Mouse (Mus musculus) liver, adult 2 months (tissue): ENCODE measurements around the gene Abcg2. TPM values are rescaled to one million over a fixed set of nuclear protein-coding genes. Genes with fewer than 3 reads are reported as not detected.

Experiments used
- DNase-seq: peaks from one replicate; pipeline ENCODE4 v3.0.0-alpha.2; 2011; ENCODE audit warnings: low read depth, low spot score; ENCODE audit errors: extremely low read depth
- H3K27ac ChIP-seq: fragments of 200-500 bp; replicated peaks from 2 replicates; pipeline ENCODE4 v1.5.1; 2012; ENCODE audit warnings: low read depth, mild to moderate bottlenecking, control low read depth, inconsistent platforms, low read length; ENCODE audit not compliant: insufficient read depth
- H3K27me3 ChIP-seq: fragments of 200-500 bp; 2 replicates; pipeline ENCODE4 v1.6.1; 2012; ENCODE audit warnings: mild to moderate bottlenecking, moderate library complexity, low read length, inconsistent platforms; ENCODE audit not compliant: control insufficient read depth, insufficient read depth
- H3K36me3 ChIP-seq: fragments of 200-500 bp; 2 replicates; pipeline ENCODE4 v1.6.1; 2012; ENCODE audit warnings: low read length, inconsistent platforms; ENCODE audit not compliant: control insufficient read depth, insufficient read depth
- H3K4me1 ChIP-seq: fragments of 200-500 bp; 2 replicates; pipeline ENCODE4 v1.6.1; 2011; ENCODE audit warnings: low read length; ENCODE audit not compliant: control insufficient read depth, insufficient read depth
- H3K4me3 ChIP-seq: fragments of 200-500 bp; 2 replicates; pipeline ENCODE4 v1.5.1; 2011; ENCODE audit warnings: low read depth, mild to moderate bottlenecking, control low read depth, low read length, moderate library complexity; ENCODE audit not compliant: insufficient read depth
- H3K79me2 ChIP-seq: fragments of 200-500 bp; 2 replicates; pipeline ENCODE4 v1.6.1; 2012; ENCODE audit warnings: inconsistent platforms, mild to moderate bottlenecking, low read length, moderate library complexity; ENCODE audit not compliant: control insufficient read depth, insufficient read depth
- H3K9ac ChIP-seq: fragments of 200-500 bp; 2 replicates; pipeline ENCODE4 v1.6.1; 2012; ENCODE audit warnings: low read depth, mild to moderate bottlenecking, control low read depth, inconsistent platforms, low read length
- CTCF ChIP-seq: fragments of 200-500 bp; IDR thresholded peaks from 2 replicates; pipeline ENCODE4 v1.5.1; 2011; ENCODE audit warnings: low read depth, low read length, control low read depth
- POLR2A ChIP-seq: fragments of 200-500 bp; IDR thresholded peaks from 2 replicates; pipeline ENCODE4 v1.6.1; 2011; ENCODE audit warnings: low read length, control low read depth; ENCODE audit not compliant: insufficient read depth; ENCODE audit errors: extremely low read depth
- WGBS: fragments of 180-500 bp; shearing (Covaris S2); methylation state at CpG from one replicate; pipeline ENCODE4 v1.1.7; 2018; 5-methylcytosine and 5-hydroxymethylcytosine counted together
- polyA plus RNA-seq: library from polyadenylated mRNA; depleted of rRNA; stranded (reverse); fragments of >200 nt; gene quantifications from 2 replicates; pipeline ENCODE4 v1.2.3, GENCODE M21; 2012
- total RNA-seq: library from RNA; depleted of rRNA; stranded (reverse); fragments of >200 nt; gene quantifications from 2 replicates; pipeline ENCODE4 v1.2.3, GENCODE M21; 2014

Abcg2 gene
- total and polyA plus RNA-seq, 2 experiments: 14.4 to 74.3 TPM

DNA sequence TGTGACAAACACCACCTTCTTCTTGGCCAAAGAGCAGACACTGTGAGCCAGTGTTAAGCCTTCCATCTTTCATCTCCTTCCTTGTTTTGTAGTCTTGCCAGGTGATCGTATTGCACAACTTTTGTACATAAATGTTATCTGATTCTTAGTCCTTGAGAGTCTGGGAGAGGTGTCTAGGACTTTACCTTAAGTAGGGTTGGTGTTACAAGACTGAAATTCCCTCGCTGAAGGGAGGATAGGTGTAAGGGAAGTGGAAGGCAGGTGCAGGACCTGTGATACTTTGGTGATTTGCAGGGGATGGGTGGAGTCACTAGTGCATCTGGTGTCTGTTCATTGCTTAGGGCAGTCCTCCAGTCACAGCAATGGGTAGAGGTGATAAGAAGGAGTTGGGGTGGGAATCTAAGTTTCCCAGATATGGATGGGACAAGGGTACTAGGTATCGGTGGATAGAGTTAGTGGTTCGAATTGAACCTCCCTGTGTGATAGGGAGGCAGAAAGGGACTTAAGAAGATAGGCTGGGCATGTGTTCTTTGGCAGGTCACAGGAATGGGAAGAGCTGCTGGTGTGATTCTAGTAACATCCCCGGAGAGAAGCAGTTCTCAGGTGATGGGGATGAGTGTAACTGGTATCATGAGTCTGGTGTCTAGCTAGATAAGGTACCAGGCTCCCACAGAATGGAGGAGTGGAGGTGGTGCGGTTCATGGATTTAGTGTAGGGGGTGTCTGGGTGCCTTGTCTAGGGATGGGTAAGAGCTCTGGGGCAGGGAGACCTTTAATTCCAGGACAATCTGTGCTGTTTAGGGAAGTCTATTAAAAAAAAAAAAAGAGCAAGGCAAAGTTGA, 25.8 kb downstream of the Abcg2 start:
- Histone ChIP-seq H3K27ac (no peak overlapping the region), H3K27me3 (no peaks in the 10 kb centered on the region), H3K4me1 (no peaks in the 10 kb centered on the region; the same call in 1 of the 2 replicates), H3K9ac (no peak overlapping the region), H3K79me2 (no peaks in the 10 kb centered on the region), H3K4me3 (no peak overlapping the region), H3K36me3 (no peaks in the 10 kb centered on the region)
- WGBS: 78% methylated on average over 6 of the region's 6 CpGs
- peak; percentile 44 for DNase-seq
- TF ChIP-seq CTCF (no peak), POLR2A (no peak)

DNA sequence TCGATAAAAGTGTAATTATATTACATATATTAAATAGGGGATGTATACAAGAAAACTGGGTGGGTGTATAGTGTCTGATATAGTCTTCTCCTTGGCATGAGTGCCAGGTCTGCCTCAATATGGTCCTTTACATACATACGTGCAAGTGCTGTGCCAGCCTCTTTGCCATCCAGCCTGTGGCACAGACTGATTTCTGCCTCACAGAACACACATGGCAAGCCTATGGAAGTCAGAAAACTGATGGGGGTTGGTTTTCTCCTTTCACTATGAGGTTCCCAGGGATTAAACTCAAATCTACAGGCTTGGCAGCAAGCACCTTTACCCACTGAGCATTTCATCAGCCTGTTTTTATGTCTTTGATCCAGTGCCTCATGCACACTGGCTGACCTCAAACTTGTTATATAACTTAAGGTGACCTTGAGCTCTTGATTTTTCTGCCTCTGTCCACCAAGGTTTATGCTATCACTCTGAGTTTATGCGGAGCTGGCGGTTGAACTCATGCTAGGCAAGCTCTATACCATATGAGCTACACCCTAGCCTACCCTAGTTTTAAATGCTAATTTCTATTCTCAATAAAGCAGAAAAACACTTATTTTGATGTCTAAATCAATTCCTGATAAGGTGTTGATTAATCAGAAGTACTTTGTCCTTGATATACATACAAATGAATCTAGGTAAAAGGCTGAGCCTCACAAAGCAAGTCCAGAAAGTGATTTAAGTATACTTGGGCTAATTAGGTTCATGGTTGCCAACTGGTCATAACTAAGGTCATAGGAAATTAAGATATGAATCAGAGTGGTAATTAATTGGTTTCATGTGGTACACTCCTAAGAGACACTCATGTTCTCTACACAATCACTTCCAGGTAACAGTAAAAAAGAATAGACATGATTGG, 26.7 kb downstream of the Abcg2 start:
- peak; percentile 82 for DNase-seq
- WGBS: 49% methylated on average over 4 of the region's 4 CpGs
- Histone ChIP-seq H3K27ac (no peak overlapping the region), H3K9ac (no peak overlapping the region), H3K27me3 (no peaks in the 10 kb centered on the region), H3K4me1 (no peaks in the 10 kb centered on the region; the same call in 1 of the 2 replicates), H3K79me2 (no peaks in the 10 kb centered on the region), H3K36me3 (no peaks in the 10 kb centered on the region), H3K4me3 (no peak overlapping the region)
- TF ChIP-seq POLR2A (no peak), CTCF (no peak)

DNA sequence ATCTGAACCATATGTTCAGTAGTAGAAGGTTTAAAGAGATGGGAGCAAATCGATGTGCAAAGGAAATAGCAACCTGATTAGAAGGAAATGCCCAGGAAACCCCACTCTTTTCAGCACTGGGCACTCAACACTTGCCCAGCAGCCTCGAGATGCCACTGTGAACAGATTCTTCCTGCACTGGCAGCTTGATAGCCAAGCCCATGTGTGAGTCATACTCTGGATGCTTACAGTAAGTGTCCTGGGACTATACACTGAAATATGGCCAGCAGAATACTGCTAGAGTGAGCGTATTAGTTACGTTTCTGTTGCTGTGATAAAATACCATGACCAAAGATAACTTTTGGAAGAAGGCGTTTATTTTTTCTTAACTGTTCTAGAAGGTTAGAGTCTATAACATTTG, 39.8 kb downstream of the Abcg2 start:
- H3K4me3 ChIP-seq: no peak overlapping the region
- H3K27me3 ChIP-seq: no peaks in the 10 kb centered on the region
- H3K9ac ChIP-seq: no peak overlapping the region
- TF ChIP-seq CTCF (no peak), POLR2A (no peak)
- no peak overlapping the region for H3K27ac ChIP-seq
- WGBS: 83% methylated on average over 5 of the region's 5 CpGs
- no peak for DNase-seq
- no peaks in the 10 kb centered on the region for H3K79me2 ChIP-seq
- H3K36me3 ChIP-seq: no peaks in the 10 kb centered on the region
- H3K4me1 ChIP-seq: peaks cover 2% of the 10 kb centered on the region; the same call in 1 of the 2 replicates

DNA sequence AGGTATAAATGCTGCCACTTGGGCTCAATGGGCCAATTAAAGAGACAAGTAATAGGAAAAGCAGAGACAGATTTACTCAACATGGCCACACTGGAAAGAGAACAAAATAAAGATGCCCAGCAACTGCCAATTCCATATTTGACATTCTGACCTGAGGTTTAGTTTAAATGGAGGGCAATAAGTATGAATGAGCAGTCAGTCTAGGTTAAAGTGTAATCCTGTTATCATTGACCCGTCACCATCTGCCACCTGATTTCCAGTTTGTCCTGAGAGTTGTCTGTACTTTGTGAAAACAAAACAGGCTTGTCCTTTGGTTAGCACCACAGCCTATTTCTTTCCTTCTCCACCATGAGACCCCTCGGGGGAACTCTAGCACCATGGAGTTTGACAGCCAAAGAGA, 44.9 kb downstream of the Abcg2 start:
- TF ChIP-seq POLR2A (no peak), CTCF (no peak)
- no peak overlapping the region for H3K27ac ChIP-seq
- DNase-seq: peak; percentile 83
- no peaks in the 10 kb centered on the region for H3K27me3 ChIP-seq
- 42% methylated on average over 2 of the region's 2 CpGs for WGBS
- H3K79me2 ChIP-seq: no peaks in the 10 kb centered on the region
- peaks cover 8% of the 10 kb centered on the region for H3K4me1 ChIP-seq
- no peaks in the 10 kb centered on the region for H3K36me3 ChIP-seq
- H3K9ac ChIP-seq: no peak overlapping the region
- H3K4me3 ChIP-seq: no peak overlapping the region

DNA sequence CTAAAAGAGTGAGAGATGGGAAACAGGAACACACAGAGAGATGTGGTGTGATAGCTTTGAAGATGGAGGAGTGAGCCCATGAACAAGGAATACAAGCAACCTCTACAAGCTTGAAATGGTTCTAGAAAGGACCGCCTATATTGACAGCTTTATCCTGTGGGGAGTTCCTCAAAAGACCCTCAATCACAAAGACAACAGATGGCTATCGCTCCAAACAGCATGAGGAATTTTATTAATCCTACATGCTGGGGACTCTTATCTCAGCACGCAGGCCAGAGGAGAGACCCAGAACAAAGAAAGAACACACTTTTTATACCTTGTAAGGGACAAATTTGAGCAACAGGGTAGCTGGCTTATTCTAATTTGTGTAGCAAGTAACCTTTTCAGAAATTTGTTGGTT, 48.1 kb downstream of the Abcg2 start:
- Histone ChIP-seq H3K4me3 (no peak overlapping the region), H3K36me3 (no peaks in the 10 kb centered on the region), H3K27me3 (no peaks in the 10 kb centered on the region), H3K4me1 (peaks cover 8% of the 10 kb centered on the region), H3K27ac (no peak overlapping the region), H3K79me2 (no peaks in the 10 kb centered on the region), H3K9ac (no peak overlapping the region)
- TF ChIP-seq POLR2A: no peak
- no peak for TF ChIP-seq CTCF
- DNase-seq: no peak
- WGBS: 96% methylated on average over 3 of the region's 3 CpGs

DNA sequence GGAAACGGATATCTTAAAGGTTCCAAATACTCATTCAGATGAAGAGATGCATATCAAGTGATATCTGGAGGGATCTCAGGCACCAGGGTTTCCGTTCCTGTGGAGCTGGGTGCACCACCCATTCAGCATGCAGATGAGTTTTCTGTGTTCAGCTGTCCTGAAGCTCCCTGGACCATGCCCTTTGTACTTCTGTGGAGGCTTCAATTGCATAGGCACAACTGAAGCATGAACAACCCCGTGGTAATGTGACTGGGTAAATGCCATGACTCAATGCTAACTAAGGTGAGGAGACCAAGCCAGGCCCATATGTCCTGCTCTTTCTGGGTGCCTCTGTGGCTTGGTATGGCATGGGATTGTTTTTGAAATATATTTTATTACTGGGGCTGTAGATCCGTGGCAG, 49.4 kb downstream of the Abcg2 start:
- Histone ChIP-seq H3K4me1 (peaks cover 10% of the 10 kb centered on the region), H3K79me2 (no peaks in the 10 kb centered on the region), H3K27me3 (no peaks in the 10 kb centered on the region), H3K9ac (no peak overlapping the region), H3K4me3 (no peak overlapping the region), H3K36me3 (no peaks in the 10 kb centered on the region), H3K27ac (no peak overlapping the region)
- WGBS: 53% methylated on average over 4 of the region's 4 CpGs
- DNase-seq: peak; percentile 50
- TF ChIP-seq CTCF (no peak), POLR2A (no peak)
